Mouse (Mus musculus): ENCODE measurements around the gene Dab1.

- no peak for TF ChIP-seq POLR2A (IDR thresholded peaks at IDR 0.05; ENCODE audit: control insufficient read depth in 1 of 2, insufficient read depth in 1 of 2, low read depth in 1 of 2, low read length in 2 of 2, poor library complexity in 1 of 2)
- TF ChIP-seq EP300 (IDR thresholded peaks at IDR 0.05; ENCODE audit: low read depth in 1 of 2, low read length in 2 of 2) = no peak
- TF ChIP-seq UBTF (IDR thresholded peaks at IDR 0.05; ENCODE audit: borderline replicate concordance, insufficient read depth, low read depth, low read length) = no peak
- no peak for TF ChIP-seq CTCF (IDR thresholded peaks at IDR 0.05 in 2 of 3, conservative IDR thresholded peaks at IDR 0.05 in 1 of 3; ENCODE audit: control insufficient read depth in 1 of 3, insufficient read depth in 1 of 3, low read depth in 2 of 3, low read length in 3 of 3, poor library complexity in 1 of 3, severe bottlenecking in 1 of 3)
- TF ChIP-seq CHD2 (IDR thresholded peaks at IDR 0.05; ENCODE audit: low read length) = no peak
- TF ChIP-seq TBP (IDR thresholded peaks at IDR 0.05; ENCODE audit: low read depth, low read length) = no peak
- no peak for TF ChIP-seq MAX (IDR thresholded peaks at IDR 0.05; ENCODE audit: low read length)
- TF ChIP-seq USF1 (IDR thresholded peaks at IDR 0.05; ENCODE audit: low read depth, low read length) = no peak
- TF ChIP-seq HCFC1 (IDR thresholded peaks at IDR 0.05; ENCODE audit: low read depth, low read length) = no peak
- TF ChIP-seq USF2 (IDR thresholded peaks at IDR 0.05; ENCODE audit: borderline replicate concordance in 1 of 2, insufficient read depth in 1 of 2, low read depth in 1 of 2, low read length in 2 of 2) = no peak
Measured at GRCm38 (mm10) chr4:104483948-104484347, 864.8 kb downstream of the Dab1 start.

All from MEL (cell line).